Mouse (Mus musculus): ENCODE data around the gene Ndufa4l2. TPM values are rescaled to one million over a fixed set of nuclear protein-coding genes. Genes with fewer than 3 reads are reported as not detected.
A peak's percentile ranks its signal among the peaks of the same experiment; 100 is the strongest.

Ndufa4l2 gene
- total RNA-seq, 4 experiments from 2014 or later: 4.6 to 11.1 (median 7.6) TPM

DNA sequence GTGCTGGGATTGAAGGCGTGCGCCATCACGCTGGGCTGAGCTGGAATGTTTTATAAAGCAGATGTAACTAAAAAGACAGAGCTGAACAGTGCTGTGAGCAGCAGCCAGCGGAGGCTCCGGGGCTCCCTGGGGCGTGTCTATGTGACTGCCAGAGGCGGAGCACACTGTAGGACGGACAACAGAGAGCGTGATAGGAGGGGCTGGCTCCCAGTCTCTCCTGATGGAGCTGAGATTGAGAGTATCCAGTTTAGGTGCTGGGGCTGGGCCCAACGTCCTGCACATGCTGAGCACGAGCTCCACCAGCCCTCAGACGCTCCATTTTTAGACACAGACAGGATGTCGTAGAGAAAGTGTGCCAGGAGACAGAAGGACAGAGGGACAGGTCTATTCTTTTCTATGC, 49.5 kb downstream of the Ndufa4l2 start:
- DNase-seq (ENCODE audit: low spot score in 2 of 2): peak in 1 of 2 experiments; percentile 29

Other genes with a start within 250 kb of the Ndufa4l2 start
- 100 to 1,000 TPM in 2 of 4 experiments, 10 to 100 TPM in 2; 89.1 to 101 (median 99.3) TPM for gene Dctn2, start 248.6 kb upstream of the Ndufa4l2 start, total RNA-seq (2022)
- gene Mbd6, start 225.9 kb upstream of the Ndufa4l2 start, total RNA-seq (2022): 10 to 100 TPM; 16.0 to 20.8 (median 17.4) TPM
- gene Mars, start 203.2 kb upstream of the Ndufa4l2 start, total RNA-seq (2022): 10 to 100 TPM; 59.2 to 76.6 (median 66.0) TPM
- gene Arhgap9, start 193.0 kb upstream of the Ndufa4l2 start, total RNA-seq (2022): 1 to 10 TPM in 1 of 4 experiments, under 1 TPM in 3; 0.39 to 1.2 (median 0.57) TPM
- gene Gli1, start 173.0 kb upstream of the Ndufa4l2 start, total RNA-seq (2022): under 1 TPM; 0.48 to 0.99 (median 0.78) TPM
- gene Inhbe, start 160.6 kb upstream of the Ndufa4l2 start, total RNA-seq (2022): not detected
- gene Inhbc, start 144.5 kb upstream of the Ndufa4l2 start, total RNA-seq (2022): not detected
- gene R3hdm2, start 134.6 kb upstream of the Ndufa4l2 start, total RNA-seq (2022): 100 to 1,000 TPM; 130 to 135 (median 131) TPM
- gene Stac3, start 13.3 kb upstream of the Ndufa4l2 start, total RNA-seq (2022): 100 to 1,000 TPM; 386 to 447 (median 408) TPM
- gene Shmt2, start 7.5 kb downstream of the Ndufa4l2 start, total RNA-seq (2022): 10 to 100 TPM; 20.3 to 23.0 (median 22.8) TPM
- gene Nxph4, start 19.6 kb downstream of the Ndufa4l2 start, total RNA-seq (2022): under 1 TPM in 2 of 4 experiments, not detected in 2; 0.16 to 0.27 TPM
- gene Lrp1, start 106.2 kb downstream of the Ndufa4l2 start, total RNA-seq (2022): 10 to 100 TPM; 25.5 to 45.5 (median 36.3) TPM
- gene Stat6, start 128.0 kb downstream of the Ndufa4l2 start, total RNA-seq (2022): 10 to 100 TPM; 14.1 to 15.3 (median 14.2) TPM
- 1 to 10 TPM; 2.0 to 2.6 (median 2.3) TPM for gene Nemp1, start 151.9 kb downstream of the Ndufa4l2 start, total RNA-seq (2022)
- gene Nab2, start 153.6 kb downstream of the Ndufa4l2 start, total RNA-seq (2022): 1 to 10 TPM; 2.1 to 3.6 (median 2.8) TPM
- gene Myo1a, start 190.2 kb downstream of the Ndufa4l2 start, total RNA-seq (2022): not detected
- not detected for gene Tac2, start 209.5 kb downstream of the Ndufa4l2 start, total RNA-seq (2022)
- gene Zbtb39, start 224.6 kb downstream of the Ndufa4l2 start, total RNA-seq (2022): 1 to 10 TPM; 6.0 to 8.1 (median 6.4) TPM
- under 1 TPM; 0.34 to 0.48 (median 0.42) TPM for gene Gpr182, start 236.8 kb downstream of the Ndufa4l2 start, total RNA-seq (2022)
- under 1 TPM in 1 of 4 experiments, not detected in 3; 0.11 TPM for gene Rdh1, start 244.8 kb downstream of the Ndufa4l2 start, total RNA-seq (2022)
- gene Rdh16f1, start 244.8 kb downstream of the Ndufa4l2 start, total RNA-seq (2022): under 1 TPM in 2 of 4 experiments, not detected in 2; 0.48 to 0.75 TPM

Measured in gastrocnemius, adult 8-10 months (tissue).